15 mouse cellular contexts compared by ENCODE assay signal in genomic region chr4:45469057-45469456, GRCm38 (mm10).
DNase-seq lines count a peak whose midpoint lies in the region; ATAC-seq and TF ChIP-seq lines count a peak whose summit lies in the region.
"Had no signal": no experiment of that assay in that cellular context is flagged by ENCODE, and none has a peak within 500 bp of the region (broad histone marks: within the 10 kb centered on the region; RNA-seq: fewer than 3 reads in every experiment).

No protein-coding gene starts in this region.

- H3K4me3 ChIP-seq in heart, embryonic 11.5 days (ENCODE audit: low read depth, low read length) = no peak overlapping the region
- no peak overlapping the region for H3K4me3 ChIP-seq in liver, embryonic 12.5 days
- no peak overlapping the region for H3K4me3 ChIP-seq in heart, embryonic 13.5 days
- no peak overlapping the region for H3K4me3 ChIP-seq in intestine, postnatal 0 days (ENCODE audit: low read depth, low read length)
- H3K4me3 ChIP-seq: neural tube, embryonic 12.5 days had no signal

- H3K27me3 ChIP-seq in heart, embryonic 11.5 days (ENCODE audit: control insufficient read depth, insufficient read depth, low read length) = no peaks in the 10 kb centered on the region
- H3K27me3 ChIP-seq in liver, embryonic 12.5 days (replicated peaks) = no peaks in the 10 kb centered on the region
- no peaks in the 10 kb centered on the region; the same call in 1 of the 2 replicates for H3K27me3 ChIP-seq in heart, embryonic 13.5 days (replicated peaks)
- H3K27me3 ChIP-seq in intestine, postnatal 0 days (replicated peaks; ENCODE audit: control insufficient read depth, insufficient read depth, low read length) = no peaks in the 10 kb centered on the region
- H3K27me3 ChIP-seq: neural tube, embryonic 12.5 days had no signal

- H3K27ac ChIP-seq in heart, embryonic 11.5 days (ENCODE audit: low read depth, low read length) = peak overlapping the region; percentile 84
- H3K27ac ChIP-seq in liver, embryonic 12.5 days = peak overlapping the region; percentile 9; the same call in 1 of the 2 replicates
- peak overlapping the region; percentile 97 for H3K27ac ChIP-seq in heart, embryonic 13.5 days (replicated peaks)
- H3K27ac ChIP-seq in intestine, postnatal 0 days (ENCODE audit: low read depth, low read length) = peak overlapping the region; percentile 36; the same call in 1 of the 2 replicates
- H3K27ac ChIP-seq: liver, embryonic 14.5 days; neural tube, embryonic 12.5 days had no signal

- no peak for ATAC-seq in heart, embryonic 11.5 days (replicated peaks; ENCODE audit: insufficient number of reproducible peaks, low FRiP score, low TSS enrichment)
- ATAC-seq in liver, embryonic 12.5 days = no peak
- ATAC-seq in heart, embryonic 13.5 days (ENCODE audit: extremely low read depth, insufficient number of reproducible peaks, low FRiP score, low TSS enrichment) = no peak
- peak; percentile 29 for ATAC-seq in intestine, postnatal 0 days

- H3K9ac ChIP-seq in heart, embryonic 11.5 days (ENCODE audit: low read depth, low read length) = no peak overlapping the region
- H3K9ac ChIP-seq in liver, embryonic 12.5 days = no peak overlapping the region
- peak overlapping the region; percentile 66 for H3K9ac ChIP-seq in heart, embryonic 13.5 days
- no peak overlapping the region for H3K9ac ChIP-seq in intestine, postnatal 0 days (ENCODE audit: low read depth, low read length)
- H3K9ac ChIP-seq: liver, embryonic 14.5 days; neural tube, embryonic 12.5 days had no signal

- no peak for TF ChIP-seq CTCF in intestine, postnatal 0 days (IDR thresholded peaks at IDR 0.05; ENCODE audit: low read depth)

- H3K36me3 ChIP-seq in heart, embryonic 11.5 days (ENCODE audit: control insufficient read depth, insufficient read depth, low read length) = peaks cover 6% of the 10 kb centered on the region; the same call in 1 of the 2 replicates
- peaks cover 26% of the 10 kb centered on the region for H3K36me3 ChIP-seq in liver, embryonic 12.5 days
- H3K36me3 ChIP-seq in heart, embryonic 13.5 days = peaks cover 16% of the 10 kb centered on the region
- H3K36me3 ChIP-seq in intestine, postnatal 0 days (ENCODE audit: control insufficient read depth, insufficient read depth) = no peaks in the 10 kb centered on the region
- H3K36me3 ChIP-seq: neural tube, embryonic 12.5 days had no signal

- no peak overlapping the region for H3K4me2 ChIP-seq in heart, embryonic 11.5 days
- no peak overlapping the region for H3K4me2 ChIP-seq in liver, embryonic 12.5 days
- 0 out of 2 replicates have a peak overlapping the region, but pooled peaks have one; percentile 9 for H3K4me2 ChIP-seq in heart, embryonic 13.5 days
- no peak overlapping the region for H3K4me2 ChIP-seq in intestine, postnatal 0 days (replicated peaks; ENCODE audit: low read depth)
- H3K4me2 ChIP-seq: neural tube, embryonic 12.5 days had no signal

- no peaks in the 10 kb centered on the region for H3K9me3 ChIP-seq in heart, embryonic 11.5 days (replicated peaks; ENCODE audit: control insufficient read depth, low read length)
- H3K9me3 ChIP-seq in liver, embryonic 12.5 days (replicated peaks) = no peaks in the 10 kb centered on the region
- 0 out of 2 replicates have a peak, but pooled peaks cover 3% of the 10 kb centered on the region for H3K9me3 ChIP-seq in heart, embryonic 13.5 days
- H3K9me3 ChIP-seq in intestine, postnatal 0 days (ENCODE audit: control insufficient read depth) = no peaks in the 10 kb centered on the region
- H3K9me3 ChIP-seq: neural tube, embryonic 12.5 days had no signal

- 18% methylated on average over 6 of the region's 6 CpGs for WGBS in heart, embryonic 11.5 days (ENCODE audit: insufficient replicate concordance)
- WGBS in liver, embryonic 12.5 days (ENCODE audit: insufficient replicate concordance) = 75% methylated on average over 6 of the region's 6 CpGs
- 31% methylated on average over 6 of the region's 6 CpGs for WGBS in heart, embryonic 13.5 days
- WGBS in intestine, postnatal 0 days = 31% methylated on average over 6 of the region's 6 CpGs

- H3K4me1 ChIP-seq in heart, embryonic 11.5 days (ENCODE audit: control insufficient read depth, insufficient read depth, low read length) = peaks cover 67% of the 10 kb centered on the region
- peaks cover 57% of the 10 kb centered on the region for H3K4me1 ChIP-seq in liver, embryonic 12.5 days
- peaks cover 88% of the 10 kb centered on the region for H3K4me1 ChIP-seq in heart, embryonic 13.5 days
- H3K4me1 ChIP-seq in intestine, postnatal 0 days (replicated peaks; ENCODE audit: control insufficient read depth, insufficient read depth, low read length) = peaks cover 4% of the 10 kb centered on the region; the same call in 1 of the 2 replicates

- DNase-seq in heart, adult 8-10 months (ENCODE audit: low spot score) = no peak
- no peak for DNase-seq in liver
- DNase-seq in layer of hippocampus, postnatal 36 days = no peak
- no peak for DNase-seq in left cerebral cortex, adult 11 months (ENCODE audit: low spot score)
- DNase-seq: cerebellum, adult 9-10 months; gastrocnemius, postnatal 14 days; kidney, postnatal 4 days; left cerebral cortex, postnatal 4 days; thymus, postnatal 25 days had no signal

Comparison
In these comparisons a context has a peak if more than half of its experiments do, and no peak if none do; other contexts are left out.
1. H3K27ac ChIP-seq: peak in every context shown above with its lines; median percentile 97 in heart, embryonic 13.5 days; 84 in heart, embryonic 11.5 days; 36 in intestine, postnatal 0 days; 9 in liver, embryonic 12.5 days.